Mouse (Mus musculus) spleen, adult 2 months (tissue): ENCODE measurements around the gene Kel. TPM values are rescaled to one million over a fixed set of nuclear protein-coding genes. Genes with fewer than 3 reads are reported as not detected.

Source experiments
- DNase-seq, 2 experiments: peaks; one replicate each; pipeline versions ENCODE4 v3.0.0 to v3.0.0-alpha.2; 2012 to 2021; ENCODE audit warnings: low spot score in 2 of 2, low read depth in 1 of 2
- H3K27ac ChIP-seq: fragments of 200-500 bp; 2 replicates; pipeline ENCODE4 v1.5.1; 2012; ENCODE audit warnings: low read length, inconsistent platforms; ENCODE audit not compliant: insufficient read depth
- H3K27me3 ChIP-seq: fragments of 200-500 bp; 2 replicates; pipeline ENCODE4 v1.6.1; 2012; ENCODE audit warnings: mild to moderate bottlenecking, moderate library complexity, low read length, inconsistent platforms; ENCODE audit not compliant: control insufficient read depth, insufficient read depth
- H3K36me3 ChIP-seq: fragments of 200-500 bp; 2 replicates; pipeline ENCODE4 v1.6.1; 2012; ENCODE audit warnings: mild to moderate bottlenecking, low read length, inconsistent platforms; ENCODE audit not compliant: control insufficient read depth, insufficient read depth
- H3K4me1 ChIP-seq: fragments of 200-500 bp; 2 replicates; pipeline ENCODE4 v1.6.1; 2011; ENCODE audit warnings: inconsistent platforms; ENCODE audit not compliant: control insufficient read depth, insufficient read depth, insufficient read length
- H3K4me3 ChIP-seq: fragments of 200-500 bp; 2 replicates; pipeline ENCODE4 v1.5.1; 2011; ENCODE audit warnings: mild to moderate bottlenecking, inconsistent platforms; ENCODE audit not compliant: insufficient read depth, insufficient read length; ENCODE audit errors: extremely low read depth
- CTCF ChIP-seq: fragments of 200-500 bp; IDR thresholded peaks from 2 replicates; pipeline ENCODE4 v1.5.1; 2011; ENCODE audit warnings: mild to moderate bottlenecking, inconsistent platforms; ENCODE audit not compliant: insufficient read depth, insufficient read length, insufficient replicate concordance; ENCODE audit errors: extremely low read depth
- POLR2A ChIP-seq: fragments of 200-500 bp; IDR thresholded peaks from 2 replicates; pipeline ENCODE4 v1.6.1; 2011; ENCODE audit warnings: low read depth, low read length, inconsistent platforms
- WGBS: fragments of 180-500 bp; shearing (Covaris S2); methylation state at CpG from one replicate; pipeline ENCODE4 v1.1.7; 2018; 5-methylcytosine and 5-hydroxymethylcytosine counted together
- polyA plus RNA-seq: library from polyadenylated mRNA; depleted of rRNA; stranded (reverse); fragments of >200 nt; gene quantifications from 2 replicates; pipeline ENCODE4 v1.2.3, GENCODE M21; 2012

Kel gene
- polyA plus RNA-seq, 1 experiment, result 39.8 TPM

DNA sequence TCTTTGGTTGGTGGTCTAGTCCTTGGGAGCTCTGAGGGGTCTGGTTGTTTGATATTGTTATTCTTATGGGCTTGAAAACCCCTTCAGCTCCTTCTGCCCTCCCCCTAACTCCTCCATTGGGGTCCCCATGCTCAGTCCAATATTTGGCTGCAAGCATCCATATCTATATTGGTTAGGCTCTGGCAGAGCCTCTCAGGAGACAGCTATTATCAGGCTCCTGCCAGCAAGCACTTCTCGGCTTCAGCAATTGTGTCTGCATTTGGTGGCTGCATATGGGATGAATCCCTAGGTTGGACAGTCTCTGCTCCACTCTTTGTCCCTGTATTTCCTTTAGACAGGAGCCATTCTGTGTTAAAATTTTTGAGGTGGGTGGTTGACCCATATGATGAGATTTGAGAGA, 6.1 kb upstream of the Kel start:
- 70% methylated on average over 1 of the region's 1 CpGs for WGBS
- Histone ChIP-seq H3K4me3 (no peak overlapping the region), H3K27ac (no peak overlapping the region), H3K36me3 (no peaks in the 10 kb centered on the region), H3K27me3 (no peaks in the 10 kb centered on the region), H3K4me1 (no peaks in the 10 kb centered on the region)
- DNase-seq, result no peak
- TF ChIP-seq CTCF (no peak), POLR2A (no peak)

DNA sequence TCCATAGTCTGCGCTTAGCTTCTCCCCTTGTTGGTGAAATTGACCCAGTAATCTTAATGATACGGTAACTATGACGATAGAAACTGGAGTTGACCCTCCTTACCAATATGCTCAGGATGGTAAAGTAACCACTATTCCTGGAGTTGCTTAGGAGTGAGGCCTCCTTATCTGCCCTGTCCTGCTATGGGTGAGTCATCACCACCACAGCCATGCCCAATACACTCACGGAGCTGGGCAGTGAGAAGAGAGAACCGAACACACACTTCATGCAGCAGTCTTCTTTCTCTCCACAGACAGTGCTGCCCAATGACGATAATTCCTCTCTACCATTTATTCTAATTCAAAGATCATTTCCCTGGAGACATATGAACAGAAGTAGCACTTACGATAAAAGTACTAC, 2.1 kb upstream of the Kel start:
- no peaks in the 10 kb centered on the region for H3K4me1 ChIP-seq
- H3K27ac ChIP-seq, result no peak overlapping the region
- no peaks in the 10 kb centered on the region for H3K36me3 ChIP-seq
- no peak overlapping the region for H3K4me3 ChIP-seq
- 81% methylated on average over 7 of the region's 7 CpGs for WGBS
- no peak for DNase-seq
- no peak for TF ChIP-seq CTCF
- no peak for TF ChIP-seq POLR2A
- no peaks in the 10 kb centered on the region for H3K27me3 ChIP-seq

DNA sequence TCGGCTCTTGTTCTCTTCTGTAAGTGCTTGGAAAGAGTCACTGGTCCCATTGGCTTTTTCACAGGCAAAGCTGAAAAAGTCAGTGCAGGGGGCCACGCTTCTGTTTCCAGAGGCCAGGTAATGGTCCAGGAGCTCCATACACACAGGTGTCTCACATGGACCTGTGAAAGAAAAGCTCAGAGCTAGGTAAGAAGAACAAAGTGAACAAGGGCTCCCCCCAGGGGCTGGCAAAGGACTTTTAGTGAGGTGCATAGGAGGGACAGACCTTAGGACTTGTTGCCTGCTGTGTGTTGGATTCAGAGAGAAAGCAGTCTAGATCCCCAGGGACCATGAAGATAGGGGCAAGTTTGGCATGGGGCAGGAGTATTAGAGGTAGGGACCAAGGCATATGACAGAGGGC, 1.2 kb downstream of the Kel start:
- 0 out of 2 replicates have a peak overlapping the region, but pooled peaks have one; percentile 2 for H3K27ac ChIP-seq

DNA sequence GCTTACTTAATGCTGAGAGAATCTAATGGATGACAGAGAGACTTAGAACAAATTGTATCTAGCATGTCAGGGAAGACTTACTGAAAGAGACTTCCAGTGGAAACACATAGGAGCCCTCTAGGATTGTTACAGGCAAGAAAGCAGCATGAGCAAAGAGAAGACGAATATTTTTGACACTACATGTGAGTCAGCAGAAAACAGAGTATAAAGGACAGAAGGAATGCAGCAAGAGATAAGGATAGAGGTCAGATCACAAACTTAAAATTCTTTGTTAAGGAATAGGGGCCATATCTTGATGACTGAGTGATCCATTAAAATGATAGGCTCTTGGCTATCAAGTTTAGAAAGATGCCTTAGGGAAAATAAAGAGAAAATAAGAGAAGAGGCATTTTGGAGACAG, 2.9 kb downstream of the Kel start:
- WGBS, result 44% methylated on average over 1 of the region's 1 CpGs
- Histone ChIP-seq H3K36me3 (no peaks in the 10 kb centered on the region), H3K4me1 (no peaks in the 10 kb centered on the region), H3K27ac (no peak overlapping the region), H3K4me3 (peak overlapping the region; percentile 33; the same call in 1 of the 2 replicates), H3K27me3 (no peaks in the 10 kb centered on the region)
- TF ChIP-seq CTCF (no peak), POLR2A (no peak)
- DNase-seq, result no peak

More for the DNA sequence above, 1.2 kb downstream of the Kel start:
- Histone ChIP-seq H3K36me3 (no peaks in the 10 kb centered on the region), H3K4me1 (no peaks in the 10 kb centered on the region), H3K4me3 (no peak overlapping the region), H3K27me3 (no peaks in the 10 kb centered on the region)
- 75% methylated on average over 2 of the region's 2 CpGs for WGBS
- no peak for DNase-seq
- TF ChIP-seq POLR2A (no peak), CTCF (no peak)

DNA sequence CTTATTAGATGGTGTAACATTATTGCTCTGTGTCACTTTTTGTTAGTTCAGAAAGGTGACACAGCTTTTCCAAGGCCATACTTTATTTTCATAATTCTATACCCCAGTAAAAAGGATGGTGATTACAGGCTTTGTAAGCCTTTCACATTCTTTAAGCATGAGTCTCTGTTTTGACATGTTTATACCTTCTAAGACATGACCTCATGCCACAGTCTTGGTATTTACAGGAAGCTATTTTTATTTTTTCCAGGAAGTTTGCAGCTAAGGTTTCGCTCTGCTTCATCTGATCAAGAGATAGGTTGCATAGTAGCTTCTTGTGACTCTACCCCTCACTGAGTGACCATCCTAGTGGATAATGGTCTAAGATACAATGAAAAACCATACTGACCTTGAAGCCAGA, 9.7 kb downstream of the Kel start:
- Histone ChIP-seq H3K36me3 (no peaks in the 10 kb centered on the region), H3K27me3 (no peaks in the 10 kb centered on the region), H3K4me3 (no peak overlapping the region), H3K4me1 (no peaks in the 10 kb centered on the region), H3K27ac (no peak overlapping the region)
- DNase-seq, result no peak
- 89% methylated on average over 1 of the region's 1 CpGs for WGBS
- TF ChIP-seq POLR2A (no peak), CTCF (no peak)

DNA sequence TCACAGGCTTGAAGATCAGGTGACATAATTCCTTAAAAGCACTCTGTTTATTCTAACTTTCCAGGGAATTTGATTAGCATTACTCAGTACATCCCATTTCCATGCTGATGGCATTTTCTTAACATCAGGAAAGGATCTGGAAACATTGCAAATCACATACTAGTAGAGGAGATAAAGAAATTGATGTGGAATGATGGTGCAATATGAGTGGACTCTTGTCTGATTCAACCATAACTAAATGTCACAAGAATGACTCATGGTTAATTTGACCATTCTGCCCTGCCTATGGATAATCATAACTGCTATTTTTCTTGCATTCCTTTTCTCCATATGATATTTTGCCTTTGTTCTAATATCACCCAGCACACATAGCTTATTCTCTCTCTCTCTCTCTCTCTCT, 11.9 kb downstream of the Kel start:
- no peak for DNase-seq
- Histone ChIP-seq H3K27me3 (no peaks in the 10 kb centered on the region), H3K4me3 (no peak overlapping the region), H3K36me3 (no peaks in the 10 kb centered on the region), H3K4me1 (no peaks in the 10 kb centered on the region), H3K27ac (no peak overlapping the region)
- no peak for TF ChIP-seq CTCF
- no peak for TF ChIP-seq POLR2A

DNA sequence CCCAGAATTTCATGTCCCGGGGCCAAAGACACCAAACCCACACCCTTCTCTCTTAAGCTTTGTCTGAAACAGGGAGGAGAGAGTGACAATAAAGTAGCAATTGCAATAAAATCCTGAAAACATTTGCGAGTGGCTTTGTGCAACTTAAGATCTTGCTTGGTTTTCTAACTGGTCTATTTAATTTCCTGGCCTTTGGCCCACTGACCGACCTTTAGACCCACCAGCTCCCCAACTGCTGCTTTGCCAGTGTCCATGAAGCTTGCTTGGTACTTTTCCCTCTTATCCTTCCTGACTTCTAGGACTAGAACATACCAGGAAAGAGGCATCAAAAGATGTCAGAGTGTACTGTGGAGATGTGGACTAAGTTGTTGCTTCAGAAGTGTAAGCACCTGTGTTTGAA, 18.5 kb downstream of the Kel start:
- H3K27me3 ChIP-seq, result no peaks in the 10 kb centered on the region
- no peak overlapping the region for H3K4me3 ChIP-seq
- no peaks in the 10 kb centered on the region for H3K4me1 ChIP-seq
- no peak for TF ChIP-seq POLR2A
- TF ChIP-seq CTCF, result no peak
- H3K36me3 ChIP-seq, result no peaks in the 10 kb centered on the region
- WGBS, result 83% methylated on average over 3 of the region's 3 CpGs
- no peak for DNase-seq
- H3K27ac ChIP-seq, result no peak overlapping the region

DNA sequence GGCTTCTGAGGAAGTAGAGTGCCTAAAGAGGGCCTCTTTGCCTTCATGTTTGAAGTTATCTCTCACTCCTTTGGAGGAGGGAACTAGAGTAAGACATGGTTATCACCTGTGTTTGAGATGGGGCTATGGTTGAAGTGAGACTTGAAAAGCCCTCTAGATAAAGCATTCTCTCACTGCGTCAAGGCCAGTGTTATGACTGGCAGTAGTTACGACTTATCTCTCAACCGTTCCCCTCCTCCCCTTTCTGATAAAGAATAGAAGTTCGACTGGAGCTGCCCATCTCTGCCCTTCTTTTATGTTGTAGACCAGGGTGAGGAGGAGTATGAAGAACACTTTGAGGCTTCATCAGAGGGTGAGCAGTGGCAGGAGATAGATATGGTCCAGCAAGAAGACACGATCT, 19.2 kb downstream of the Kel start:
- no peak for TF ChIP-seq CTCF
- H3K27ac ChIP-seq, result no peak overlapping the region
- DNase-seq, result no peak
- no peaks in the 10 kb centered on the region for H3K36me3 ChIP-seq
- no peaks in the 10 kb centered on the region for H3K4me1 ChIP-seq
- H3K4me3 ChIP-seq, result no peak overlapping the region
- WGBS, result 72% methylated on average over 5 of the region's 5 CpGs
- no peaks in the 10 kb centered on the region for H3K27me3 ChIP-seq
